Mouse (Mus musculus) activated CD4-positive, CD25-positive, alpha-beta regulatory T cell, adult 9 weeks (primary cell): ENCODE results near the gene Slc26a8. TPM values are rescaled to one million over a fixed set of nuclear protein-coding genes. Genes with fewer than 3 reads are reported as not detected.

Experiments used
- polyA plus RNA-seq: library from polyadenylated mRNA; unstranded; fragments of 100-300 nt; shearing (Covaris generic); gene quantifications from one replicate; pipeline ENCODE4 v1.2.1, GENCODE M21; 2017

Slc26a8 gene
- polyA plus RNA-seq, result not detected

DNA sequence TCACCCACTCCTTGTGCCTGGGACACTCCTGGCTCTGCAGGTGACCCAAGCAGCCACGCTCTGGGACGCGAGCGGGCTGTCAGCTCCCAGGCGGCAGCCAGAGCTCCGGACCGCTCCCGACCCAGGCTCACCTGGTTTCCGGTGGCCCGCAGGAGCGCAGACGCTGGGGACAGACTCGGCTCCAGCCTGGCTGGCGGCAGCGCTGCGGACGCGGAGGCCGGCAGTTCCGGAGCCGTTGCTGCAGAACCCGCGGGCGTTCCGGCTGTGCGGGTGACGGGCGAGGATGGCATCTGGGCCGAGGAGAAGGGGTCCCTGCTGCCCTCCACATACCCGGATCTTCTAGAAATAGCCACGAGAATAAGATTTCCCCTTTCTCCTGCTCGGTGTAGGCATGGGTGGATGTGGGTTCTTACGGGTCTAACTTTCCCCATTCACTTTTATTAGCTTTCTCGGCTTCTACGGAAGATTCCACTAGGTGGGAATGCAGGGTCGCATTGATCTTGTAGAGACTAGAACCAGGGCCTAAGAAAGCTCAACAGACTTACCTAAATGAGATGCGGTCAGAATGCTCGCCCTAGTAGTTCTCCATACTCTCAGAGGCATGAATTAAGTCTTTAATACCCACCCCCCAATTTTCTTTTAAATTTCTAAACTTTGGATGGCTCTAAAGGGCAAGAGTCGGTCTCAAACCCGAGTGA, at the start of gene Slc26a8:
TSS of gene Slc26a8 (minus strand) at position 648 of the 698 bp plus-strand sequence.

DNA sequence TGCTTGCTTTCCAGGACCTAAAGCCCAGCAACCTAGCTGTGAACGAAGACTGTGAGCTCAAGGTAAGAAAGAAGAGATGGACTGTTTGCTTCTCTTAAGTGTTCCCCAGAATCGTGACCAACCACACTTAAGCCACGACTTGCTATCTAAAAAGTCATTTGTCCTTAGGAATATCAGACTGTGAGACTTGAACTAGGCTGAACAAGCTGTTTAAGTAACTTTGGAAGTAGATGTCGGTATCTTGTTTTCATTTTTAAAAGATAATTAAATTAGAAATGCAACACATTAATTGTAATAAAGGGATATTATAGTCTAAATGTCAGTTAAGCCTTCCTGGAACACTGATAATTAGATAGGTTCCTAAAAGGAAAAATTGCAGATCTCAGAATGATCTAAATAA, 35.8 kb upstream of the Slc26a8 start, which contains the start of gene AC170998.1:
TSS of gene AC170998.1 (plus strand) at position 301 of the 400 bp plus-strand sequence.

DNA sequence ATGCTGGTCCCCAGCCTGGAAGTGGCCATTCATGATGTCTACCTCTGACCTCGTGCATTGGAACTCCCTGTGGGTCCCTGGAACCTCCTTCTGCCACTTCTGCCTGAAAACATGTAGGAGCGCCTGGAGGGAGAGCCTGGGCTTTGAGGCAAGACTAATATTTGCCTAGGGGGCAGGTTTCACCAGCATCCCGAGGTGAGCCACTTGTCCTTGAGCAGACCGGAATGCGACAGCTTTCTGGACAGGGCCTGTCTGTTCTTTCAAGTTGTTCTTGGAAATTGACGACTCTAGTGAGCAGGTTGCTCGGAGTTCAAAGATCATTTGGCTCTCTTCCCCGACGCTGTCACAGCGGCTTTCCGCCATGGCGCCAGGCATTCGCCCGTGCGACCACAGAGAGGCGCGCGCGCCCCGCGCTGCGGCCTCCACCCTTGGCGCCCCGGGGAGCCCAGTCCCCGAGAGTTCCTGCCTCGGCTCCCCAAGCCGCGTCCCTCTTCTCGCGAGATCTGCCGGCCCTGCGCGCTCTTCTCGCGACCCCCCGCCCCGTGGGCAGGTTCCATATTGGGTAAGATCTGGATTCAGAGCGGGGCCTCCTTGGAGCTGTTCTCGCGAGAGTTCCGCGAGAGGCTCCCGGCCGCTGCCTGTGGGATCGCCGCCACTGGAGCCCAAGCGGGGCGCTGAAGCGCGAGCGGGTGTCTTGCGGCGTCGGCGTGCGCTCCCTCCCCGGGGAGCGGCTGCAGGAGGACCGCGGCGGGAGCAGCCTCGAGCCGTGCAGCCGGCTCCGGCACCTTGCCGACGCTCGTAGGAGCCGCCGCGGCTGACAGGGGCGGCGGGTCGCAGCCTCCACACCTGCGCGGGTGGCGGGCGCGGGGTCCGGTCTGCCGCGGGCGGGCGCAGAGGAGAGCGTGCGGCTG, 998 bp upstream of the Slc26a8 start, which contains the start of gene Mapk14:
TSS of gene Mapk14 (plus strand) at position 554 of the 911 bp plus-strand sequence.

DNA sequence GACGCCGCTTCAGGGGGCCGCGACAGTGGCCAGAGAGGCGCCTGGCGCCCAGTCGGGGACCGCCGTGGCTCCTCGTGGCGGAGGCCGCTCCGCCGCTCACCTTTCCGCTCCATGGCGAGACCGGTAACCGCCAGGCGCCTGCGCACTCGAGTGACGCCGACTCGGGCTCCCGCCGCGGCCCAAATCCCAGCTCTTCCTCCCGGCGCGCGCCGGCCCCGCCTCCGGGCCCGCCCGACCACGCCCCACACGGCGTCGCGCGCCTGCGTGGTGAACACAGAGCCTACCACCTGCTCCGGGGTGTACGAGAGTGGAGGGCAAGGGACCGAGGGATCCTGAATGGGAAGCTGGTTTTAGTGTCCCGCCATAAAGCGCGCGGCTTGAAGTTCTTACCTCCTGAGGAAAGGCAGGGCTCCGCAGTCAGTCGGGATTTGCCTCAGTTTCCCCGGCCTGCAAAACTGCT, 67.7 kb downstream of the Slc26a8 start, which contains the start of gene Srpk1:
TSS of gene Srpk1 (minus strand) at position 410 of the 460 bp plus-strand sequence.

Other genes with a start within 250 kb of the Slc26a8 start
- gene Fkbp5, start 172.7 kb downstream of the Slc26a8 start, polyA plus RNA-seq, result 7.4 TPM
- not detected for gene Armc12, start 159.4 kb downstream of the Slc26a8 start, polyA plus RNA-seq
- gene Clpsl2, start 140.8 kb downstream of the Slc26a8 start, polyA plus RNA-seq, result not detected
- gene Clps, start 129.5 kb downstream of the Slc26a8 start, polyA plus RNA-seq, result not detected
- gene Lhfpl5, start 114.6 kb downstream of the Slc26a8 start, polyA plus RNA-seq, result 0.83 TPM
- gene Srpk1, start 67.5 kb downstream of the Slc26a8 start, polyA plus RNA-seq, result 216 TPM
- gene Mapk14, start 1.1 kb upstream of the Slc26a8 start, polyA plus RNA-seq, result 13.6 TPM
- gene AC170998.1, start 35.9 kb upstream of the Slc26a8 start, polyA plus RNA-seq, result 4.1 TPM
- gene Mapk13, start 79.1 kb upstream of the Slc26a8 start, polyA plus RNA-seq, result not detected
- gene Brpf3, start 110.9 kb upstream of the Slc26a8 start, polyA plus RNA-seq, result 2.5 TPM
- gene Pnpla1, start 168.2 kb upstream of the Slc26a8 start, polyA plus RNA-seq, result not detected
- 3.1 TPM for gene 4930539E08Rik, start 225.1 kb upstream of the Slc26a8 start, polyA plus RNA-seq